Mouse (Mus musculus) erythroid progenitor cell, adult 5-6 weeks (primary cell): ENCODE results near the gene Ubox5. TPM values are rescaled to one million over a fixed set of nuclear protein-coding genes. Genes with fewer than 3 reads are reported as not detected.
"Not testable (repeated sequence)": the region's sequence is repeated elsewhere in the genome, so short reads cannot be mapped to it uniquely, and the experiment has no call there.

Source experiments
- ATAC-seq: replicated peaks from 2 replicates; pipeline ENCODE4 v1.8.0; 2016; ENCODE audit warnings: moderate number of reproducible peaks, mild to moderate bottlenecking, moderate TSS enrichment, inconsistent platforms; ENCODE audit not compliant: poor library complexity, low FRiP score, severe bottlenecking
- total RNA-seq, 2 experiments: library from RNA; stranded (forward) in 1 of 2; stranded (reverse) in 1 of 2; fragments of 150-400 nt in 1 of 2; fragments of 186-747, 209-891 nt in 1 of 2; gene quantifications; 2 replicates each; pipeline versions ENCODE4 v1.2.3 to v1.2.4; 2015 to 2017; ENCODE audit warnings: low replicate concordance in 2 of 2

Gene Ubox5
- total RNA-seq, 2 experiments from 2014 or later = 0.61 to 5.0 TPM

DNA sequence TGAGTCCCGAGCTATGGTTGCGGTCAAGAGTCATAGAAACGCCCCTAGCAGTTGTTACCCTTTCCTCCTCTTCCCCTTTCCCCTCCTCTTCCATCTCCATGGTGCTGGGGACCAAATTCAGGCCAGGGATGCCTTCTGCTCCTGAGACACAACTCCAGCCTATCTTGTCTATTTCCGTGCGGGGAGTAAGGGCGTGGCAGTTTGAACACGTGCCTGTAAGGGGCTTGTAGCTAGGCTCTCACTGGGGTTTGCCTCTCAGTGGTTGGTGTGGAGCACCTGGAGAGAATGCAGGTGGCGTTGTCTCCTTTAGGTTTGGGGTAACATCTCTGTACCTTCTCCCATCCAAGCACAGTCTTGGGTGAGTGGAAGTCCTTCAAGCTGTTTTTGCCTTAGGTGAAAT, 50.0 kb downstream of the Ubox5 start:
- no peak for ATAC-seq

DNA sequence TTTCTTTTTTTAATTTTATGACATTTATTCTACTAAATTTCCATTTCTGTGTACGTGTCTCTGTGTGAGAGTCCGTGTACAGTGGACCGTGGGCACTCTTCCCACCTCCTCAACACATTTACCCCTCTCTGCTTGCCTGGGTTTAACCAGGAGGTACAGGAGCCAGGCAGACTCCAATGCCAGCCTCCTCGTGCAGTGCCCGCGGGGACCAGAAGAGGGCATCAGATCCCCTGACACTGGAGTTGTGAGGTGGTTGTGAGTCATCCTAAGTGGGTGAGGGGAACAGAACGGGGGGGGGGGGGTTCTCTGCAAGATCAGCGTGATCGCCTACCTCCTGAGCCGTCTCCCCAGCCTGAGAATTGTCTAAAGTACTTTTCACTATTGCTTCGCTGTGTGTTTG, 51.7 kb downstream of the Ubox5 start:
- no peak for ATAC-seq

DNA sequence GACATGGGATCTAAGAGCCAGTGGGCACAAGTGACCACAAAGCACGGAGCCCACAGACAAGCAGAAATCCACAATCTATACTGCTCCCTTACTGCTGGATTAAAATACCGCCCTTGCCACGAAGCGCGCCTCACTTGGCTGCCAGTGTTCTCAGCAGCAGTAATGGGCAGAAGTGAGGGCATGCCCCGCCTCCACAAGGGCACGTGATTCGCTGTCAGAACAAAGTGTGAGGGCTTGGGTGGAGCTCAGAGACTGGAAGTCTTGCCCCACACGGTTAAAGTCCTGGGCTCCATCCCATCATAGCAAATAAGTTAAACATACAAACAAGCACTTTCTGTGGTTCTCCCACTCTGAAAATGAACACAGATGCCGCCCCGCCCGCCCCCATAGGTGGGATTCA, 52.2 kb downstream of the Ubox5 start:
- ATAC-seq = no peak

DNA sequence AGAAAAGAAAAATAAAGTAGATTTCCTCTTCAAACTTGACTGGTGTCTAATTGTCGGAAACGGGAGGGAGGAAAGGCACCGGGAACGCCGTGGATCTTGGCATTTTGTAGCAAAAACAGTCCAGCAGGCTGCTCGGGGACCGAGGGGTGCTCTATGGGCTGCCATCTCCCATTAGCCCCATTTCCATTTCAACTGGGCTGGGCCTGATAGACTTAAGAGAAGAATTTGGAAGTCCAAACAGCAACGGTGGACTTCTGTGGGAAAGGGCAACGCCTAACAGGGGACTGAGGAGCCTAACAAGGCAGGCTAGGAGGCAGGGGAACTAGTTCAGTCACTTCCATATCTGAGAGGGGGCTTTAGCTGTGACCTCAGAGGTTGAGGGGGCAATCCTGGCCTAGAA, 52.8 kb downstream of the Ubox5 start:
- ATAC-seq = no peak

DNA sequence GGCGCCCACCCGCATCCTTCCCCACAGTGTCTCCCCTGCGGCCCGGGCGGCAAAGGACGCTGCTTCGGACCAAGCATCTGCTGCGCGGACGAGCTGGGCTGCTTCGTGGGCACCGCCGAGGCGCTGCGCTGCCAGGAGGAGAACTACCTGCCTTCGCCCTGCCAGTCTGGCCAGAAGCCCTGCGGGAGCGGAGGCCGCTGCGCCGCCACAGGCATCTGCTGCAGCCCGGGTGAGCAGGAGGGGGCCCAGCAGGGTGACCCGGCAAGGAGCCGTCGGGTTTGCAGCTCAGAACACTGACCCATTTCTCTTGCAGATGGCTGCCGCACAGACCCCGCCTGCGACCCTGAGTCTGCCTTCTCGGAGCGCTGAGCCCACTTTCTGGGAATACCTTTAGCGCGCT, 53.3 kb downstream of the Ubox5 start:
- not testable (repeated sequence) for ATAC-seq

DNA sequence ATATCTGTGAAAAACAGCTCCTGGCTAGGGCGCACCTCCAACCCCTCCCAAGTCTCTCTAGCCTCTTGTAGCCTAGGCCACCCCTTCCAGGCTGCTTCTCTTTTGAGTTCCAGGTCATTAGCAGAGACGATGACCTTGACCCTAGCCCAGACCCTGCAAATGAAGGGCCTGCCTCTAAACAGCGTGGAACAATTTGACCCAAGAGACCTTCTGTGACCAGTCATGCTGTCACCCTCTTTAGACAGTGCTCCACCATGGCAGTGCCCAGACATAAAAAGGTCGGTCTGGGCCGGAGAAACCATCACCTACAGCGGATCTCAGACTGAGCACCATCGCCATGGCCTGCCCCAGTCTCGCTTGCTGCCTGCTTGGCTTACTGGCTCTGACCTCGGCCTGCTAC, 54.0 kb downstream of the Ubox5 start, which contains the start of gene Oxt:
Gene Oxt (plus strand): TSS at position 301 of the 400 bp plus-strand sequence.
- no peak for ATAC-seq

DNA sequence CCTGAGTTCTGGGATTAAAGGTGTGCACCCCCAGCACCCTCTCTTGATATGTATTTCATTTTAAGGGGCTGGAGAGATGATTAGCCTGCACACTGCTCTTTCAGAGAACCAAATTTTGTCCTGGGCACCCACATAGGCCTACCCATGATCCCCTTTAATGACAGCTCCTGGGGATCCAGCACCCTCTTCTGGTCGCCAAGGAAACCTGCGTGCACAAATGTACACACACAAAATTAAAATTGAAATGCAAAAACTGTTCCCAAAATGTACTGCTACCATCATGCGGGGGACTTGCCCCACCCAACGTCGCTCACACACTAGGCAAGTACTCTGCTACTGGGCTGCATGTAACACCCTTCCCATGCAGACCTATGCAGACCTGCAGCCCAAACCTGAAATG, 54.9 kb downstream of the Ubox5 start:
- no peak for ATAC-seq

DNA sequence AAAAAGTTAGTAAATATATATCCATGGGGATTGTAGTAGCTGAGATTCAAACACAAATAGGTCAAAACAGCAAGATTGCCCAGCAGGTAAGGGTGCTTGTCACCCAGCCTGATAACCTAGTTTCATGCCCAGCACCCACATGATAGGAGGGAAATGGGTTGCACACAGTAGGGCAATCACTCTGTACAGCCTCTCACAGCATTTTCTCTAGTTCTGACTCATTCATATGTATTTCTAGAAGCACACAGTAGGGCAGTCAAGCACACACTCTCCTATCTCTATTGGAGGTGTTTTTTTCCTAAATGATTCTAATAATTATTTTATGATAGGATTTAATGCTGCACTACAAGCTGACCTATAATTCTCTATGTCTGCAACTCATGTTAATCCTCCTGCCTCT, 59.9 kb downstream of the Ubox5 start:
- no peak for ATAC-seq

DNA sequence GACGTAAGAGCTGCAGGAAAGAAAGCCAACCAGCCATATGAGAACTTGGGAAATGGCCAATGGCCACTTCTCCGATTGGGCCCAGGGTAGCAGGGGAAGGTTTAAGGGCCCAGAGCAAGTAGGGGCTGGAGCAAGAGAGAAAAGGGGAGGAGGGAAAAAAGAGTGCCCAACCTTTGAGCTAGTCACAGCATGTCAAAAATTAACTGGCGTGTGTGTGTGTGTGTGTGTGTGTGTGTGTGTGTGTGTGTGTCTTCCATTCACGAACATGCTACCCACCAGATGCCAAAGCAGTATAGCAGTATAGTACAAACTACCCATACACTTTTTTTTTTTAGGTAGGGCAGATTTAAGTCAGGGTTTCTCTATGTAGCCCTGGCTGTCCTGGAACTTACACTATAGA, 60.9 kb downstream of the Ubox5 start:
- no peak for ATAC-seq

DNA sequence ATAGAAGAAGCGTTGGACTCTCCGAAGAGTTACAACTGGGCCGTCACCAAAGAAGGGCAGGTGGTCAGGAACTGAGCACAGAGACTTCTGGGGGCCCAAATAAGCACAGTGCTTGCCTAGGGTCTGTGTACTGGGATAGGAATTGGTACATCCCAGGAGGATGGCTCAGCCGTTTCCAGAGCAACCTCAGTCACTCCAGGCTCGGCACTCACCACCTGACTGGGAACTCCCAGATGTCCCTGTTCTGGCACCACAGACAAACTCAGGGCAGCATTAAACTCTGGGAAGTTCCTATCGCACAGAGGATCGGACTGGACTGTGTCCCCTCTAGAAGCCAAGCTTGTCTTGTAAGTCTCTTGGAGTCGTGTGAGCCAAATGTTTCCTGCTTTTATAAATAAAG, 64.9 kb downstream of the Ubox5 start:
- ATAC-seq = no peak

DNA sequence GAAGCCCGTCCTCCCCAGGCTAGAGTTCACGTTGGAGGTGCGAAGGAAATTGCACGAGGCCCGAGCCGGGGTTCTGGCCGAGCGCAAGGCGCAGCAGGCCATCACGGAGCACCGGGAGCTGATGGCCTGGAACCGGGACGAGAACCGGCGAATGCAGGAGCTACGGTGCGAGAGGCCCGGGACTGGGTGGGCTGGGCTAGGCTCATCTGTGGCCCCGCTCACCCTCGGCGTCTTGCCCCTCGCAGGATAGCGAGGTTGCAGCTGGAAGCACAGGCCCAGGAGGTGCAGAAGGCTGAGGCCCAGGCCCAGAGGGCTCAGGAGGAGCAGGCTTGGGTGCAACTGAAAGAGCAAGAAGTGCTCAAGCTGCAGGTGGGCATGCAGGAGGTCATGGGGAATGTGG, 65.8 kb downstream of the Ubox5 start:
- no peak for ATAC-seq

DNA sequence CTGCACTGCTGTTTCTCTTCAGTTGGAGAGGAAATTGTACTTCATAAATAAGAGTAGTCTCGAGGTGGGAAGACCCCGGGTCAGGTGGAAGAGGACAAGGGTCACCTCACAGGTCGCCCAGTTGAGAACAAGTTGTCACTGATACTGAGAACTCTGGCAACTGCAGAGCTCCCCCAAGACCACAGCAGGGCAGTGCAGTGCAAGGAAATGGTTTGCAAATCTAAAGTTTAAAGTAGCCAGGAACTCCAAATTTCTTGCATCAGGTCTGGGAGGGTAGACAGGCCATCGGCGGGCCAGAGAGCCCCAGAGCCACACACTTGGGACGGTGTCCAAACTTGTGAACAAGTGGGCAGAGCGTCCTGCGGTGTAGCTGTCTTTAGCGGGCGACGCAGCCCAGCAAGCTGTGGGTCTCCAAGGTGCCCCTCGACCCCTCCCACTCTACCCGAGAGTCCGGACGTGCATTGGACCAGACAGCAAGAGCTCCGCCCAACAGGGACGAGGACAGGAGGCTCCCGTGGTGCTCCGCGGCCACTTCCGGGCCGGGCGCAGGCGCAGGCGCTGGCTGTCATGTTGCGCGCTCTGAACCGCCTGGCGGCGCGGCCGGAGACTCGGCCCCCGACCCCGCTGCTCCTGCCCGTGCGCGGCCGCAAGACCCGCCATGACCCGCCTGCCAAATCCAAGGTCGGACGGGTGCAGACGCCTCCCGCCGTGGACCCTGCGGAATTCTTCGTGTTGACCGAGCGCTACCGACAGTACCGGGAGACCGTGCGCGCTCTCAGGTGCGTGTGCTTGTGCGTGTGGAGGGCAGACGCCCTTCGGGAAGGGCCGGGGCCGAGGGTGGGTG, 66.4 kb downstream of the Ubox5 start, which contains the start of gene Mrps26:
Gene Mrps26 (plus strand): TSS at position 531 of the 844 bp plus-strand sequence.
- ATAC-seq = peak; percentile 93

DNA sequence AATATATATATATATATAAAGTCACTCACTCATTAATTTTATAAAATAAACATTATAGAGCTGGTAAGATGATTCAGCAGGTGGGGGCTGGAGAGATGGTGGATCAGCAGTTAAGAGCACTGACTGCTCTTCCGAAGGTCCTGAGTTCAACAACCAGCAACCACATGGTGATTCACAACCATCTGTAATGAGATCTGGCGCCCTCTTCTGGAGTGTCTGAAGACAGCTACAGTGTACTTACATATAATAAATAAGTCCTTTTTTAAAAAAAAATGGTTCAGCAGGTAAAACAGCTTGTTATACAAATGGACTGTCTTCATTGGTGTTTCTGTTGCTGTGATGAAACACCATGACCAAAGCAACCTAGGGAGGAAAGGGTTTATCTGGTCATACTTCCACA, 71.8 kb downstream of the Ubox5 start:
- ATAC-seq = no peak

DNA sequence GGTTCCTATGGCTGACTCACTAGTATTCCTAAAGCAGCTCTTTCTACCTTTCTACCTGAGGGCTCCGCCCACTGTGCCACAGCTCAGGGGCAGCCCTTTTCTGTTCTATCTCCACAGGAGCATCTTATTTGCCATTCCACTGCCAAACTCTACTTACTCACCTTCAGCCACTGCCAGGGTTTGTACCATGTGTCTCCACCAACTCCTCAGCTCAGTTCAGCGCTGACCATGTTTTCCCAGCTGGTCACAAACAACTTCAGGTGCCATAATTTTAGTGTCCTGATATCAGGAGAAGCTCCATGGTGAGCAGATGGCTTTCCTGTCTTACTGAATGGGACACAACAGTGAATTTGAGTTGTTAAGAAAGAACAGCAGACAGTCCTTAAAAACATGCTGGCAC, 72.4 kb downstream of the Ubox5 start:
- ATAC-seq = no peak

DNA sequence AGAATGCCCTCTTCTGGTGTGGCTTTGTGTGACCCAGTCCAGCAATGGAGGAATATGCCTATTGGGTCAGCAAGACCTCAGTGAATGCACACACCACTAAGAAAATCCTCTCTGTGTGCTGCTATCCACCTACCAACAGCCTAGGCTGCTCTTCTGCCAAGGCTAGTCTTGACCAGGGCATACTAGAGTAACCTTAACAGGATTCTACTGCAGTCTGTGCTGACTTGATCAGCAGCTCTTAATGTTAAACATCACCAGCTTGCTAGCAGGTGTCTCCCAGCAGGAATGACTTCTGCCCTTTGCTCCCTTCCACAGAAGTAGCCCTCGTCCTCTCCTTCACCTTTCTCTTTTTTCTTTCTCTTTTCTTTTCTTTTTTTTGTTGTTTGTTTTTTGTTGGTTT, 73.5 kb downstream of the Ubox5 start:
- ATAC-seq = no peak

DNA sequence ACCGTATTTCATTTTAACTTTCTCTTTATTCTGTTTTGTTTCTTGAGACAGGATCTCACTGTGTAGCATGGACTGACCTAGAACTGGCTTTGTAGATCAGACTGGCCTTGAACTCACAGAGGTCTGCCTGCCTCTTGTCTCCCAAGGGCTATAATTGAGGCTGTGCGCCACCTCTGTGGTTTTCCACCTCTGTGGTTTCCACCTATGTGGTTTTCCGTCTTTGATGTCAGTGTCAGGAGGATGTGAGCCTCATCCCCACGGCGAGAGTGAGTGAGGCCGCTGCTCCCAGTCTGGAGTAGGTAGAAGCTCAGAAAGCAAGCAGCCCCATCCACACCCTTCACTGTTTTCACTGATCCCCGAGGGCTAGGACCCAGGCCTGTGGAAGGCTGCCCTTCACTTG, 75.0 kb downstream of the Ubox5 start:
- no peak for ATAC-seq

DNA sequence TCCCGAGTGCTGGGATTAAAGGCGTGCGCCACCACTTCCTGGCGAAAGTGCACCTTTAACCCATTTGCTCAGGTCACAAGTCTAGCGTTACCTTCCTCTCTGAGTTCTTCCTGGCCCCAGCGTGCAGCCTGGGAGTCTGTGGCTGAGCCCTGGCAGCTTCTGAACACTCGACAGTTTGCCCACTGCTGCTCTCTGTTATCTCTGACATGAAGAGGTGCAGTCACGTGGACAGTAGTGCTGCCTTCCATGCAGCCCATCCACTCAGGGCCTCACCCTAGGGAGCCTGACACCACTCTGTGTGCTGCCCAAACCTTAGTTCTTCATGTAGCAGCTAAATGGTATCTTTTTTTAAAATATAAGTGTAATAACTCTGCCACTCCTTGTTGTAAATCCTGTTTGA, 82.9 kb downstream of the Ubox5 start:
- no peak for ATAC-seq

DNA sequence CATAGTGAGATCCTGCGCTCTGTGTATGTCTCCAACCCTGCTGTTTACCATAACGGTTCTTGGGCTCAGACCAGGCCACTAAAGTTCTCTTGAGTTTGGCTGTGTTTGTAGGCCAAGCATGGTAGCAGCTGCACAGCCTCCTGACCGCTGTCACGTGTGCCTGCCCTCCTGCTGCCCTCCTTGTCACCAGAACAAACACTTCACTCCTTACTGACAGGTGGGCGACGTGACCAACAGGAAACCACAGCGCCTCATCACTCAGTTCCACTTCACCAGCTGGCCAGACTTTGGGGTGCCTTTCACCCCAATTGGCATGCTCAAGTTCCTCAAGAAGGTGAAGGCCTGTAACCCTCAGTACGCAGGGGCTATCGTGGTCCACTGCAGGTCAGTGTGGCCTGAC, 89.6 kb downstream of the Ubox5 start:
- ATAC-seq = no peak
